Mouse (Mus musculus) G1E (cell line): ENCODE measurements around the gene Btbd11. TPM values are rescaled to one million over a fixed set of nuclear protein-coding genes. Genes with fewer than 3 reads are reported as not detected.
"Not testable (repeated sequence)": the region's sequence is repeated elsewhere in the genome, so short reads cannot be mapped to it uniquely, and the experiment has no call there.

ENCODE experiments used
- ATAC-seq: 2 replicates; pipeline ENCODE4 v1.8.0; 2016; ENCODE audit warnings: mild to moderate bottlenecking; ENCODE audit not compliant: insufficient number of reproducible peaks, poor library complexity, low FRiP score, severe bottlenecking; ENCODE audit errors: extremely low read depth
- DNase-seq: peaks from one replicate; pipeline ENCODE4 v3.0.0; 2012; ENCODE audit warnings: low spot score
- H3K27me3 ChIP-seq: 2 replicates; pipeline ENCODE4 v1.6.1; 2012; ENCODE audit warnings: mild to moderate bottlenecking, low read length, inconsistent platforms; ENCODE audit not compliant: insufficient read depth
- H3K36me3 ChIP-seq: replicated peaks from 2 replicates; pipeline ENCODE3; 2012; ENCODE audit warnings: mild to moderate bottlenecking, inconsistent platforms
- H3K4me1 ChIP-seq: 2 replicates; pipeline ENCODE4 v1.6.1; 2012; ENCODE audit warnings: low read depth, low read length, inconsistent platforms, mixed read lengths; ENCODE audit not compliant: insufficient read depth
- H3K4me3 ChIP-seq: 2 replicates; pipeline ENCODE4 v1.5.1; 2012; ENCODE audit warnings: low read depth, mild to moderate bottlenecking, inconsistent platforms, low read length, moderate library complexity, mixed read lengths
- H3K9me3 ChIP-seq: replicated peaks from 2 replicates; pipeline ENCODE4 v1.6.1; 2012; ENCODE audit warnings: inconsistent platforms
- CTCF ChIP-seq: IDR thresholded peaks from 2 replicates; pipeline ENCODE4 v1.5.1; 2012; ENCODE audit warnings: low read depth, low read length, inconsistent platforms, mixed read lengths
- GATA1 ChIP-seq: IDR thresholded peaks from 2 replicates; pipeline ENCODE4 v1.6.1; 2012; ENCODE audit warnings: borderline replicate concordance, low read length, inconsistent platforms, mixed read lengths
- GATA2 ChIP-seq: IDR thresholded peaks from 2 replicates; pipeline ENCODE4 v1.6.1; 2012; ENCODE audit warnings: low read depth, low read length, inconsistent platforms, borderline replicate concordance
- POLR2AphosphoS5 ChIP-seq: IDR thresholded peaks from 2 replicates; pipeline ENCODE4 v1.6.1; 2012; ENCODE audit warnings: low read depth, low read length, inconsistent platforms; ENCODE audit not compliant: insufficient replicate concordance
- TAL1 ChIP-seq: conservative IDR thresholded peaks from 2 replicates; pipeline ENCODE4 v1.6.1; 2012; ENCODE audit warnings: low read depth, low read length, inconsistent platforms, mixed read lengths
- polyA plus RNA-seq: library from polyadenylated mRNA; stranded (reverse); fragments of >175 nt; gene quantifications from 2 replicates; pipeline ENCODE4 v1.2.3, GENCODE M21; 2012
- total RNA-seq, 2 experiments: library from RNA; stranded (forward) in 1 of 2; stranded (reverse) in 1 of 2; fragments of 200-1000 nt in 1 of 2; fragments of >200 nt in 1 of 2; fragmentation: Nextera tagmentation in 1 of 2; gene quantifications; 2 replicates each; pipeline ENCODE4 v1.2.3; 2014 to 2017

Btbd11 gene
- total and polyA plus RNA-seq, 3 experiments, result 0.16 TPM; not detected in 2

GRCm38 (mm10) chr10:85699721-85700120 lies 313.1 kb downstream of the Btbd11 start:
- Histone ChIP-seq H3K4me1 (no peaks in the 10 kb centered on the region), H3K4me3 (no peak overlapping the region), H3K27me3 (no peaks in the 10 kb centered on the region), H3K36me3 (no peaks in the 10 kb centered on the region), H3K9me3 (peaks cover 6% of the 10 kb centered on the region; the same call in 1 of the 2 replicates)
- TF ChIP-seq GATA2, result no peak
- TF ChIP-seq CTCF, result no peak
- no peak for TF ChIP-seq POLR2AphosphoS5
- no peak for TF ChIP-seq GATA1
- TF ChIP-seq TAL1, result no peak
- ATAC-seq, result no peak
- DNase-seq, result no peak

- not testable (repeated sequence) for H3K9me3 ChIP-seq, ATAC-seq, H3K4me1 ChIP-seq, H3K36me3 ChIP-seq, H3K27me3 ChIP-seq, DNase-seq, H3K4me3 ChIP-seq
Measured at GRCm38 (mm10) chr10:85709790-85710189, 323.2 kb downstream of the Btbd11 start.

Other genes starting within 250 kb of the Btbd11 start
- gene Cry1, start 201.8 kb upstream of the Btbd11 start, total RNA-seq (2014; fragmentation: Nextera tagmentation), result not detected in 2 replicates
- gene Cry1, start 201.8 kb upstream of the Btbd11 start, total RNA-seq (2017), result 0.11 and 1.1 TPM in 2 replicates
- gene Cry1, start 201.8 kb upstream of the Btbd11 start, polyA plus RNA-seq, result not detected in 2 replicates